Mouse (Mus musculus) urinary bladder, postnatal 14 days (tissue): ENCODE measurements around the gene Necab2.

Experiments used
- DNase-seq: peaks from one replicate; pipeline ENCODE4 v3.0.0; 2021; ENCODE audit warnings: low spot score

Necab2 gene

GRCm38 (mm10) chr8:119520102-119520501 lies 73.6 kb downstream of the Necab2 start:
- no peak for DNase-seq
